Mouse (Mus musculus): ENCODE results near the gene Mical3. TPM values are rescaled to one million over a fixed set of nuclear protein-coding genes. Genes with fewer than 3 reads are reported as not detected.

Mical3 gene
- polyA plus RNA-seq, 1 experiment, result 42.4 TPM

DNA sequence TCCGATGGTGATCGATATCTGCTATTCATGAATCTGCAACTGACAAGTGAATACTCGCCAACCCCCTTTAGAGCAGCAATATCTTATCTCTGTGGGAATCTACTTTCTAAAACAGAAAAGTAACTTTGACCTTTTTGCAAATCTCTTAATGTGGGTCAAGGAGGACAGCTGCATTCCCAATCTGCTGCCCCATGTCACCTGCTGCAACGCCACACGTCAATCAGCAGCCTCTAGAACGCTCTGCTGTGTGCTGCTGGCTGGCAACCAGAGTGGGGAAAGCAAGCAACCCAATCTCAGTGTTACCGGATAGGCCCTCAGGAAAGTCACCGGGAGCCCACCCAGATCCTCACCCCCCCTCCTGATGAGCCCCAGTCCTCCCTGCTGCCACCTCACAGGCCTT lies 79.4 kb downstream of the Mical3 start:
- no peak overlapping the region for H3K4me3 ChIP-seq (ENCODE audit: insufficient read depth, low read depth, low read length)
- peaks cover 37% of the 10 kb centered on the region for H3K4me1 ChIP-seq (ENCODE audit: control insufficient read depth, insufficient read depth, insufficient read length, low read length)
- H3K27ac ChIP-seq (replicated peaks; ENCODE audit: low read depth, low read length), result no peak overlapping the region

DNA sequence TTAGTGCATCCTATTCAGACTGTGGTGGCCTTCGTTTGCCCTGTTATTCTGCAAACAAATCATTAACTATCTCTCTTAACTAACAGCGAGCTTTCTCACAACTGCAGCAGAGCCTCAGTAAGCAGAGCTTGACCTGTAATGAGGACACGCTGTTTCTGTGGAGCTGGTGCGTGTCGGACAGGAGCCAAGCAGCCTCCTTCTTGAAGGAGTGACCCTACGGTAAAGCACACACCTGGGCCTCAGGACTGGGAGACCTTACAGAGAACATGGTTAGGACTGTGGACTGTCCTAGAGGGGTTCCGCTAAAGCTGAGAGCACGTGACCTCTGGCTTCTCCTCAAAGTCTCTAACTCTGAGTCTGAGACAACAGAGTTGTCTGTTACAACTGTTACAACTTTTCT lies 82.1 kb downstream of the Mical3 start:
- Histone ChIP-seq H3K4me1 (ENCODE audit: control insufficient read depth, insufficient read depth, insufficient read length, low read length) (peaks cover 29% of the 10 kb centered on the region), H3K27ac (replicated peaks; ENCODE audit: low read depth, low read length) (no peak overlapping the region; the same call in 1 of the 2 replicates), H3K4me3 (ENCODE audit: insufficient read depth, low read depth, low read length) (no peak overlapping the region)

GRCm38 (mm10) chr6:121045345-121046080 lies 85.3 kb downstream of the Mical3 start:
- no peak overlapping the region for H3K4me3 ChIP-seq (ENCODE audit: insufficient read depth, low read depth, low read length)
- peaks cover 25% of the 10 kb centered on the region for H3K4me1 ChIP-seq (ENCODE audit: control insufficient read depth, insufficient read depth, insufficient read length, low read length)
- H3K27ac ChIP-seq (replicated peaks; ENCODE audit: low read depth, low read length), result peak overlapping the region; percentile 30; the same call in 1 of the 2 replicates

- peaks cover 19% of the 10 kb centered on the region for H3K4me1 ChIP-seq (ENCODE audit: control insufficient read depth, insufficient read depth, insufficient read length, low read length)
- H3K27ac ChIP-seq (replicated peaks; ENCODE audit: low read depth, low read length), result no peak overlapping the region; the same call in 1 of the 2 replicates
- H3K4me3 ChIP-seq (ENCODE audit: insufficient read depth, low read depth, low read length), result no peak overlapping the region
Measured at GRCm38 (mm10) chr6:121043434-121044189, 87.2 kb downstream of the Mical3 start.

DNA sequence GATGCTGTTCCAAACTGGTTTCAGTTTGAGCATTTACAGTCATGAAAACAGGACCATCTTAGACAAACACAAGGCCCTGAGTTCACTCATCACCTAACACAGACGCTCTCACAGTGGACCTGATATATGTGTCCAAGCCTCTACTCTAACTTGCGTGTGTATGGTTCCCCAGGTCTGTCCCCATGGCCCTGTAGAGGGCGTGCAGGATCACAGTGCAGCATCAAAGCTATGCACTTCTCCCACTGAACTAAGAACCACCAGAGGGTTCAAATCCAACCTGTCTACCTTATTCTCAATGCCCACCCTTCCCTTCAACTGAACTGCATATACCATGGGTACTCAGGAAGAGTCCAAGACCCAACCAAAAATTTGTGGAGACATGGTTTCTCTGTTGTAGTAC lies 91.1 kb downstream of the Mical3 start:
- Histone ChIP-seq H3K4me1 (ENCODE audit: control insufficient read depth, insufficient read depth, insufficient read length, low read length) (peaks cover 10% of the 10 kb centered on the region), H3K27ac (replicated peaks; ENCODE audit: low read depth, low read length) (no peak overlapping the region), H3K4me3 (ENCODE audit: insufficient read depth, low read depth, low read length) (no peak overlapping the region)

DNA sequence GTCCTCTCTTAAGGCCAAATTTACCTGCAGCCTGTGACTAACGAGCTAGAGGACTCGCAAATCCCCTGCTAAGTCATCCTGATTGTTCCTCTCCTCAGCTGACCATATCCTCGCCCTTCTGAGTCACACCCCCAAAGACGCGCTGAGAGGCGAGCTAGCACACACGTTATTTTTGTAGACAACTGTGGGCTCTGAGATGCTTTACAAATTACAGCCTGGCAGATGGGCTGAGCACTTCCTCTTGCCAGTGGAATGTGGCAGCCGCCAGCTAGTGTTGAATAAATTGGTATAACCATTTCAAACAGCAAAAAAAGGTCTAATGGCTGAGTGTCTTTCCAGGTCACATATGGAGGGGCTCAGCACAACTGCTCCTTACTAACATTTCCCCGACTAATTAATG lies 91.5 kb downstream of the Mical3 start:
- Histone ChIP-seq H3K27ac (replicated peaks; ENCODE audit: low read depth, low read length) (no peak overlapping the region), H3K4me1 (ENCODE audit: control insufficient read depth, insufficient read depth, insufficient read length, low read length) (peaks cover 7% of the 10 kb centered on the region), H3K4me3 (ENCODE audit: insufficient read depth, low read depth, low read length) (no peak overlapping the region)

DNA sequence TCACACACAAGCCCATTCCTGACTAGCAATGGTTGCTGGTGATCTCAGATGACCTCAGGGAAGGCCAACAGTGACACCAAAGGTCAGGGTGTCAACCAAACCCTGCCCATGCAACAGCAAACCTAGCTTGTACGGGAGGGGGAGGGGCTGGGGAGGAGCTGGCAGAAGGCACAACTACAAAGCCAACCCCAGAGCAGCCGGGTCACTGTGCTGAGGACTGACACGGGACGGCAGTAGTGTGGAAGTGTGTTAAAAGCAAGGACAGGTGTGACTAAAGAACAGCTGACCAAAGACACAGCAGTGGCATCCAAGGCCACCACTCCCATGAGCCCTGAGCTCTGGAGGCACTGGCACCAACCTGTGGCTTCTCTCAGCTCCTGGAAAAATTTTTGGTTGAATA lies 93.7 kb downstream of the Mical3 start:
- no peak overlapping the region for H3K4me3 ChIP-seq (ENCODE audit: insufficient read depth, low read depth, low read length)
- H3K27ac ChIP-seq (replicated peaks; ENCODE audit: low read depth, low read length), result no peak overlapping the region
- peaks cover 3% of the 10 kb centered on the region; the same call in 1 of the 2 replicates for H3K4me1 ChIP-seq (ENCODE audit: control insufficient read depth, insufficient read depth, insufficient read length, low read length)

- Histone ChIP-seq H3K27ac (replicated peaks; ENCODE audit: low read depth, low read length) (no peak overlapping the region), H3K4me3 (ENCODE audit: insufficient read depth, low read depth, low read length) (no peak overlapping the region), H3K4me1 (ENCODE audit: control insufficient read depth, insufficient read depth, insufficient read length, low read length) (peaks cover 8% of the 10 kb centered on the region)
Measured at GRCm38 (mm10) chr6:121035929-121036328, 94.9 kb downstream of the Mical3 start.

GRCm38 (mm10) chr6:121035268-121035667 lies 95.5 kb downstream of the Mical3 start:
- peaks cover 8% of the 10 kb centered on the region for H3K4me1 ChIP-seq (ENCODE audit: control insufficient read depth, insufficient read depth, insufficient read length, low read length)
- no peak overlapping the region for H3K27ac ChIP-seq (replicated peaks; ENCODE audit: low read depth, low read length)
- no peak overlapping the region for H3K4me3 ChIP-seq (ENCODE audit: insufficient read depth, low read depth, low read length)

DNA sequence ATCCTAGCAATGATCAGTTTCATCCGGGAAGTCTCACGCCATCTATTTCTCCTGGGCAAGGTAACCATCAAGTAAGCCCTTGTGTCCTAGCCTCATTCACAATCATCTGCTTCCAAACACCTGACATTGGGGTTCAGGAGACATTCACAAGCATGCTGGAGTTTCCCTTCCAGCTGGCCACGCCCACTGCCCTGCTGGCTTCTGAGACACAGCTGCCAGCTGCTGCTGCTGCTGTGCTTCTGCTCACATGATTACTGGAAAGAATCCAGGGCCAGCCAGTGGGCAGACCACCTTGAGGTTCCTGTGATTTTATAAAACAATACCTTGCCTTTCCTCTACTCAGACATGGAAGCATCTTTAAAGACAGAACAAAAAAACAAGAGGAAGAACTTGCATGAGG lies 97.5 kb downstream of the Mical3 start:
- H3K4me3 ChIP-seq (ENCODE audit: insufficient read depth, low read depth, low read length), result no peak overlapping the region
- no peak overlapping the region for H3K27ac ChIP-seq (replicated peaks; ENCODE audit: low read depth, low read length)
- H3K4me1 ChIP-seq (ENCODE audit: control insufficient read depth, insufficient read depth, insufficient read length, low read length), result peaks cover 8% of the 10 kb centered on the region

DNA sequence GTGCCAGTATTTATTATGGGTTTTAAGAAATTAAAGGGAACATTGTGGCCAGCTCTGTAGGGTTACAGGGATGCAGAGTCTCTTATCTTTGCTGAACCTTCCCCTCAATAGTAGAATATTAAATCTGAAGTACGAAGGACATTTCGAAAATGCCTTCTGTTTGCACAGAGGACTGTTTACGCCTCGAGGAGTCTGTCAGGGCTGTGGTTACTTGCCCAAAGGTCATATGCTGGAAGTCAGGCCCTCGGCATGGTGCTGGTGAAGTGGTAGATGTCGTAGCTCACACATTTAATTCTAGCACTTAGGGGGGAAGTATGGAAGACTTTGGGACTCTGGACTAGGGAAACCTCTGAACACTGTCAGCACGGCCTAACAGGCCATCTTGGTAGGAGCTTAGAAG lies 99.4 kb downstream of the Mical3 start:
- H3K27ac ChIP-seq (replicated peaks; ENCODE audit: low read depth, low read length), result 0 out of 2 replicates have a peak overlapping the region, but pooled peaks have one; percentile 2
- H3K4me3 ChIP-seq (ENCODE audit: insufficient read depth, low read depth, low read length), result no peak overlapping the region
- peaks cover 5% of the 10 kb centered on the region for H3K4me1 ChIP-seq (ENCODE audit: control insufficient read depth, insufficient read depth, insufficient read length, low read length)

DNA sequence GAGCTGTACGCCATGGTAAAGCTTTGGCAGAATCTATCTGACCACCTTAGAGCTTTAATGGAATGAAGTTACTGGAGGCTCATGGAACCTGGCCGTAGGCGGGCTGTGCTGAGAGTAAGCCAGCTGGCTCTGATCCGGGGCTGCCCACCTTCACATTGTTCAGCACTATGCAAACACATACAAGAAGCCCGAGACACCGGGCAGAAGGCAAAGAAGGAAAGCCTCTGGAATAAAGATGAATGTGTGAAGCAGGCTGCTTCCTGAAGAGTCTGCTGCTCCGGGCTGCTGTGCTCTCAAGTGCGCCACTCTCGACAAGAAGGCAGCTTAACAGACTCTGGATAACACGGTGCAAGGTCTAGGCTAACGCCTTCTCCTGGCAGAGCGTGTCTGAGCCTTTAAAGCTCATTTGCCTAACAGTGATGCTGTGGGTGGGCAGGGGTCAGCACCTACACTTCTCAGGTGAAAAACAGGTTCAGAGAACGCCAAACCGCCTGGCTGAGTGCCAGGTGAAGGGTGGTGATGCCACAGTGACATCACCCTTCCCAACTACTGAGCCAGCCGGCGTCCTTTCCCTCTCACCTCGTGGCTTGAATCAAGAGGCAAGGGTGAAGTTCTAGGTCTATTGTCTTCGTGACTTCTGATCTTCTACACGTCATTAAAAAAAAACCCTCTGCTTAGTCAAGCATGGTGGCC lies 100.8 kb downstream of the Mical3 start:
- H3K4me1 ChIP-seq (ENCODE audit: control insufficient read depth, insufficient read depth, insufficient read length, low read length), result peaks cover 5% of the 10 kb centered on the region
- H3K27ac ChIP-seq (replicated peaks; ENCODE audit: low read depth, low read length), result no peak overlapping the region
- no peak overlapping the region for H3K4me3 ChIP-seq (ENCODE audit: insufficient read depth, low read depth, low read length)

- peaks cover 5% of the 10 kb centered on the region for H3K4me1 ChIP-seq (ENCODE audit: control insufficient read depth, insufficient read depth, insufficient read length, low read length)
- H3K4me3 ChIP-seq (ENCODE audit: insufficient read depth, low read depth, low read length), result no peak overlapping the region
- H3K27ac ChIP-seq (replicated peaks; ENCODE audit: low read depth, low read length), result no peak overlapping the region
Measured at GRCm38 (mm10) chr6:121028514-121028913, 102.3 kb downstream of the Mical3 start.

DNA sequence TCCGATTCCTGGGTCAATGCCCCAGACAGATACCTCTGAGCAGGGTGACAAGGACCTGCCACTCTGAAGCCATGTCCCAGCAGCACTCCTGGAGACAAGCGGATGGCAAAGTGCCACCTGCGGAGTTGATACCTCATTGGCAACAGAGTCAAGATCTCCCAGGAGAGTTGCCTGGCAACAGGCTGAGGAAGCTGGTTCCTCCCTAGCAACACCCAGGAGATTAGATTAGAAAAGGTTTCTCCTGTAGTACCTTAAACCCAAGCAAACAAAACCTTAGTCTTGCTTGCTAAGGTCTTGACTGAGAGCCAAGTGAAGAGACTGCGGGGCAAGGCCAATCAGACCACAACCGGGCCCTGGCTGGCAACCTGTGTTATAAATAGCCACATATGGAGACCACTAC lies 103.5 kb downstream of the Mical3 start:
- Histone ChIP-seq H3K4me3 (ENCODE audit: insufficient read depth, low read depth, low read length) (no peak overlapping the region), H3K4me1 (ENCODE audit: control insufficient read depth, insufficient read depth, insufficient read length, low read length) (peaks cover 5% of the 10 kb centered on the region), H3K27ac (replicated peaks; ENCODE audit: low read depth, low read length) (no peak overlapping the region)

- H3K27ac ChIP-seq (replicated peaks; ENCODE audit: low read depth, low read length), result no peak overlapping the region
- no peak overlapping the region for H3K4me3 ChIP-seq (ENCODE audit: insufficient read depth, low read depth, low read length)
- peaks cover 5% of the 10 kb centered on the region for H3K4me1 ChIP-seq (ENCODE audit: control insufficient read depth, insufficient read depth, insufficient read length, low read length)
Measured at GRCm38 (mm10) chr6:121026866-121027265, 103.9 kb downstream of the Mical3 start.
